Mouse (Mus musculus) C2C12 (cell line): ENCODE data around the gene Tor3a. TPM values are rescaled to one million over a fixed set of nuclear protein-coding genes. Genes with fewer than 3 reads are reported as not detected.

Source experiments
- H3K27me3 ChIP-seq: one replicate; pipeline ENCODE4 v1.6.1; 2011; ENCODE audit not compliant: control insufficient read depth, insufficient read depth, insufficient read length
- H3K36me3 ChIP-seq: one replicate; pipeline ENCODE4 v1.6.1; 2011; ENCODE audit not compliant: control insufficient read depth, insufficient read depth
- H3K4me3 ChIP-seq: one replicate; pipeline ENCODE4 v1.5.1; 2011; ENCODE audit warnings: mild to moderate bottlenecking, control low read depth; ENCODE audit not compliant: poor library complexity, insufficient read depth, severe bottlenecking
- H3K79me2 ChIP-seq: one replicate; pipeline ENCODE4 v1.6.1; 2011; ENCODE audit not compliant: control insufficient read depth, insufficient read depth
- H3K79me3 ChIP-seq: one replicate; pipeline ENCODE4 v1.6.1; 2011; ENCODE audit warnings: low read depth, control low read depth
- H3ac ChIP-seq: one replicate; pipeline ENCODE3; 2011; ENCODE audit warnings: low read depth; ENCODE audit not compliant: control insufficient read depth, insufficient read length
- CEBPB ChIP-seq: IDR thresholded peaks from one replicate; pipeline ENCODE4 v1.6.1; 2011; ENCODE audit warnings: low read depth, mild to moderate bottlenecking, control low read depth, moderate library complexity
- CTCF ChIP-seq: IDR thresholded peaks from one replicate; pipeline ENCODE4 v1.5.1; 2011; ENCODE audit not compliant: control insufficient read depth, insufficient read depth, insufficient read length
- FOSL1 ChIP-seq: IDR thresholded peaks from one replicate; pipeline ENCODE4 v1.8.0; 2011; ENCODE audit warnings: mild to moderate bottlenecking, low read length; ENCODE audit not compliant: poor library complexity, insufficient read depth, severe bottlenecking
- MAX ChIP-seq: IDR thresholded peaks from one replicate; pipeline ENCODE4 v1.6.1; 2011; ENCODE audit warnings: mild to moderate bottlenecking, control low read depth
- MYOD1 ChIP-seq: IDR thresholded peaks from one replicate; pipeline ENCODE4 v1.6.1; 2011; ENCODE audit warnings: low read depth; ENCODE audit not compliant: control insufficient read depth, insufficient read length
- MYOG ChIP-seq: IDR thresholded peaks from one replicate; pipeline ENCODE4 v1.6.1; 2011; ENCODE audit not compliant: control insufficient read depth, insufficient read length; ENCODE audit errors: extremely low read depth
- USF1 ChIP-seq: IDR thresholded peaks from one replicate; pipeline ENCODE4 v1.6.1; 2011; ENCODE audit warnings: low read depth, mild to moderate bottlenecking, control low read depth, moderate library complexity
- polyA plus RNA-seq: library from polyadenylated mRNA; unstranded; fragments of >200 nt; fragmentation: generic; extraction: Trizol; gene quantifications from one replicate; pipeline ENCODE4 v1.2.1, GENCODE M21; 2012; ENCODE audit warnings: missing spikeins

Gene Tor3a
- polyA plus RNA-seq, 1 experiment, result 10.6 TPM

DNA sequence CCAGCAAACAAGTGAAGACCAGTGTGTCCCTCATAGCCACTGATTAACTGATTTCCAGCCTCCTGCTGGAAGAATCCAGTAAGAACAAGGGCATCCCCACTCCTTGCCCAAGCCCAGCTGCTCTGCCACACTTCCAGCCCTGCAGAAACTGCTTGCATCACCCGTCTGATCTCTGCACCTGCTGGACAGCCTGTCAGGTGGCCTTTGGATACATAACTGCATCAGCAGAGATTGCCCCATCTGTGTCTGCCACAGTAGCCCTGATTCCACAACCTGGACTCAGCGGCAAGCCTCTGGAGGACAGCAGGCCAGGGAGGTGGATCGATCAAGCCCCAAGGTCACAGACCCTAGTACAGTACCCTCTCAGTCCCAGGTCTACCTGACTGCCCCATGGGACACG lies 16.6 kb downstream of the Tor3a start:
- H3K4me3 ChIP-seq, result no peak overlapping the region
- H3ac ChIP-seq, result no peak overlapping the region
- TF ChIP-seq CEBPB (no peak), MAX (no peak), USF1 (no peak), MYOD1 (no peak), CTCF (no peak)
- H3K79me2 ChIP-seq, result no peaks in the 10 kb centered on the region
- peaks cover 18% of the 10 kb centered on the region for H3K36me3 ChIP-seq
- no peaks in the 10 kb centered on the region for H3K27me3 ChIP-seq
- no peaks in the 10 kb centered on the region for H3K79me3 ChIP-seq

DNA sequence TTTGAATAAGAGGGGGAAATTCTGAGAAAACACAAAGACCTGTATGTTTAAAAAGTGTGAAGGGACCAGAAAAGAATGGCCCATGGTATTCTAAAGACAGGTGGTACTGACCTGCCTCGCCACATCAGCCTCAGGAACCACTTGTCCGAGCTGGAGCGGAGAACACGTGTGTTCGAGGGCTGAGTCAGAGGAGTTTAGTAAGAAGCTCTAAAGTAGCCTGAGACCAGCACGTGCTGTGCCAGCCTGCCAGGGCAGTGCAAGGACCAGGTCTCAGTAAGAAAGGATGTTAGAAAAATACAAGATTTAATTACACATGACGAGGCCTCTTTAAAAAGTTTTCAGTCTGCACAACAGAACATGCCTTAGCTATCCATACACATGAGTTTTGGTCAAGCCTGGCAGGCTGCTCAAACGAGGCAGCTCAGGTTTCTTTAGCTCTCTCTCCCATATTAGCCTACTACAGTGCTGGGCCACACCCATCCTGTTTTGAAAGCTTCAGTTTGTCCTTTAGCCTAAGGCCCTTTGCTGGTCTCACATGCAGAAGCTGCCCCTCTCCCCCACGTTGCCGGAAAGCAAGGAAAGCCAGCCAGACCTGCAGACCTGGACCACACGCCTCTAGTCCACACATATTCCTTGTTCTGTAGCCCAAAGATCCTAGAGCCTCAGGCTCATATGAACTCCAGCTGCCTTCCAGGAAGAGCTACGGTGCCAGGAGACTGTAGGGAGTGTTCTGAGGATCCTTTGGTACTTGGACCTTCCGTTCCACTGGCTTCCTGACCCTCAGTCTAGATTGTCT lies 19.2 kb downstream of the Tor3a start:
- Histone ChIP-seq H3ac (no peak overlapping the region), H3K27me3 (no peaks in the 10 kb centered on the region), H3K79me2 (no peaks in the 10 kb centered on the region), H3K36me3 (peaks cover 29% of the 10 kb centered on the region), H3K4me3 (no peak overlapping the region), H3K79me3 (no peaks in the 10 kb centered on the region)
- no peak for TF ChIP-seq CEBPB
- TF ChIP-seq MAX, result no peak
- no peak for TF ChIP-seq USF1
- no peak for TF ChIP-seq MYOD1
- TF ChIP-seq FOSL1, result no peak

DNA sequence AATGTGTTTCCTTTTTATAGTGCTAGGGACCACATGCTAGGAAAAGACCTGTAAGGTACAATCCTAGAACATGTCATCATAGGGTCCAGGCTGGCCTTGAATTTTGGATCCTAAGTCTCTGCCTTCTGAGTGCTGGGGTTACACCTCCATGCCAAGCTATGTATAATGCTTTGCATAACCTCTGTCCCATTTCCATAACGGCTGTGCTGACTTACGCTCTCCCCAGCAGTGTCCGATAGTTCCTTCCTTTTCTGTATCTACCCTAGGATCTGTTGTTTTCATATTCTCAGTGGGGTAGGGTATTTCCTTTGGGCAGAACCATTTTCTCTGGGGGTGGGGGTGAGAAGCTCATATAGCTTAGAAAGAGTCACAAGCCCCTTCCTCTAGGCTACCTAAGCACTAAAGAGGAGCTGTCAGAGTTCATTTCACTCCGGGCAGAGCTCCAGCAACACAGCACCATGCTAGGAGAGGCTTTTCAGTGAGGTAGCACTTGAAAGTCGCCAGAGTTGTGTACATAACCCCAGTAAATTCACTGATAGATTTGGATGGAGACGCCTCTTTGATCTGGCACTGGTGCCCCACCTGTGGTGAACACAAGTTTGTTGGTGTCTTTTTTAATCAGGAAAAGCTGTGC lies 21.9 kb downstream of the Tor3a start:
- Histone ChIP-seq H3K4me3 (no peak overlapping the region), H3K27me3 (no peaks in the 10 kb centered on the region), H3K36me3 (peaks cover 36% of the 10 kb centered on the region), H3K79me2 (no peaks in the 10 kb centered on the region), H3ac (no peak overlapping the region), H3K79me3 (no peaks in the 10 kb centered on the region)
- TF ChIP-seq USF1 (no peak), MYOD1 (no peak), MYOG (no peak), FOSL1 (no peak), CTCF (no peak), MAX (no peak), CEBPB (no peak)

DNA sequence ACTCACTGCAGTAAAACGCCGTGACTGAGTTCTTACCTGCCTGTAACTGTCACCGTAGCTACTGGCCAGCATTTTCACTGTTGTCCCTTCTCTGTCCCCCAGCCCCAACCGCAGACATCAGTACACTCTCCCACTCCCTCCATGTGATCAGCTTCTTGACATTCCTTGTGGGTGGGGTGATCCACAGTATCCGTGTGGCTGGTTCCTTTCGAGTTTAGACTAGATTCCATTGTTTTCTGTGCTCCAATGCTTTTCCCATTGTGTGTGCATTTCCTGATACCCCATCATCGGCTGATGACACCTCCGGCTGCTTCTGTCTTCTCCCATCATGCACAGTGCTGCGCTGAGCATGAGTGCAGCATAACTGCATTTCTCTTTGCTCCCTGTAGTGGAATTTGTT lies 23.5 kb downstream of the Tor3a start:
- H3K4me3 ChIP-seq, result no peak overlapping the region
- TF ChIP-seq MYOD1, result no peak
- TF ChIP-seq FOSL1, result no peak
- no peak for TF ChIP-seq CEBPB
- TF ChIP-seq CTCF, result no peak
- no peak for TF ChIP-seq MAX
- no peak for TF ChIP-seq USF1
- peaks cover 39% of the 10 kb centered on the region for H3K36me3 ChIP-seq
- H3K79me2 ChIP-seq, result peaks cover 5% of the 10 kb centered on the region
- no peaks in the 10 kb centered on the region for H3K79me3 ChIP-seq
- no peaks in the 10 kb centered on the region for H3K27me3 ChIP-seq
- no peak overlapping the region for H3ac ChIP-seq

- TF ChIP-seq CEBPB, result no peak
- no peak for TF ChIP-seq MAX
- no peak for TF ChIP-seq USF1
- no peak for TF ChIP-seq CTCF
- no peak for TF ChIP-seq MYOG
- no peak for TF ChIP-seq FOSL1
- no peak for TF ChIP-seq MYOD1
- no peak overlapping the region for H3ac ChIP-seq
- H3K79me3 ChIP-seq, result no peaks in the 10 kb centered on the region
- no peak overlapping the region for H3K4me3 ChIP-seq
- H3K36me3 ChIP-seq, result peaks cover 42% of the 10 kb centered on the region
- no peaks in the 10 kb centered on the region for H3K27me3 ChIP-seq
- H3K79me2 ChIP-seq, result peaks cover 6% of the 10 kb centered on the region
Observed at GRCm38 (mm10) chr1:156648705-156649104, 25.5 kb downstream of the Tor3a start.

DNA sequence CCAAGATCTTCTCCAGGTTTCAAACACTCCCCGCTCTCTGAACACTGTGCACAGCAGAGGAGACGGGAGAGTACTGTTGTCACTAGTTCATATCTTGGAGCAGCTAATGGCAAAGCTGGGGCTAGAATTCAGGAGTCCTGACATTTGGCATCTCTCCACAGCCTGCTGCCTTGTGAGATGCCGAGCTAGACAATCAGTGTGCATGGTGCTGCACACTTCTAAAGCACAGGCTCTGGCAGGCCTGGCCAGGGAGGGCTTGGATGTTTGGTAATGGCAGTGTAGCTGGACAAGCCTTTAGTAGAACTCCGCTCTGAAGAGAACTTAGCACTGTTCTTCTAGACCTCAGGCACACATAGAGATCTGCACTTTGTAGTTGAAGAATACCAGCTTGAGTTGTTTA lies 28.2 kb downstream of the Tor3a start:
- Histone ChIP-seq H3K4me3 (no peak overlapping the region), H3K27me3 (no peaks in the 10 kb centered on the region), H3K36me3 (peaks cover 61% of the 10 kb centered on the region), H3K79me3 (peaks cover 3% of the 10 kb centered on the region), H3K79me2 (peaks cover 20% of the 10 kb centered on the region), H3ac (no peak overlapping the region)
- TF ChIP-seq MAX, result no peak
- no peak for TF ChIP-seq CEBPB
- TF ChIP-seq CTCF, result no peak
- no peak for TF ChIP-seq FOSL1
- no peak for TF ChIP-seq MYOG
- no peak for TF ChIP-seq MYOD1
- no peak for TF ChIP-seq USF1
